Mouse (Mus musculus) cerebellum, postnatal 25 days (tissue): ENCODE measurements around the gene Paxx.
"Not testable (repeated sequence)": the region's sequence is repeated elsewhere in the genome, so short reads cannot be mapped to it uniquely, and the experiment has no call there.

Experiments
- DNase-seq, 2 experiments: peaks; one replicate each; pipeline ENCODE4 v3.0.0; 2021; ENCODE audit warnings: mixed read lengths in 2 of 2

The Paxx gene

DNA sequence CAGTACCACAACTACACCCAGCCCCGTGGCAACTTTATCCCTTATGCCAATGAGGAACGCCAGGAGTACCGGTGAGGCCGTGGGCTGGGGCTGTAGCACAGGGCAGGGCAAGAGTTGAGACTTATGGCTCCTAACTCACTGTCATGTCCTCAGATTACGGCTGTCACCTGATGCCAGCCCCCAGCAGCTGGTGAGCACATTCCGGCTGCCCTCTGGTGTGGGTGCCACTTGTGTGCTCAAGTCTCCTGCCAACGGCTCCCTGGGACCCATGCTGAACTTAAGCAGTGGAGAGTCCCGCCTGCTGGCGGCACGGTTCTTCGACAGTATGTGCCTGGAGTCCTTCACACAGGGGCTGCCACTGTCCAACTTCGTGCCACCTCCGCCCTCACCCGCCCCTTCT is 18.2 kb downstream of the Paxx start:
- no peak for DNase-seq

DNA sequence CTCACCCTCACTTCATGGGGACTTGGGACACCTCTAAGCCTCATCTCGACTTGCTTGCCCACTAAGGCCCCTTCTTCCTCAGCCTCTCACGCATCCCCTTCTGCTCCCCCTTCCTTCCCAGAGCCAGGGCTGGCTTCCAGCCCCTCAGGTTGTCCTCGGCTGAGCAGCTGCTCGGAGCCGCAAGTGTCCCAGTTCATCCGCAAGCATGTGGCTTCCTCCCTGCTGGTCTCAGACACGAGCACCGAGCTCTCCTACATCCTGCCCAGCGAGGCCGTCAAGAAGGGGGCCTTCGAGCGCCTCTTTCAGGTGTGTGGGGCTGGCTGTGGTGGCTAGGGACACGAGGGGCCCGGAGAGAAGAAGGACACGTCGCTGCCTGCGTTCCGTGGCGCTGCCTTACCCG is 19.8 kb downstream of the Paxx start:
- DNase-seq = peak in 1 of 2 experiments; percentile 55

DNA sequence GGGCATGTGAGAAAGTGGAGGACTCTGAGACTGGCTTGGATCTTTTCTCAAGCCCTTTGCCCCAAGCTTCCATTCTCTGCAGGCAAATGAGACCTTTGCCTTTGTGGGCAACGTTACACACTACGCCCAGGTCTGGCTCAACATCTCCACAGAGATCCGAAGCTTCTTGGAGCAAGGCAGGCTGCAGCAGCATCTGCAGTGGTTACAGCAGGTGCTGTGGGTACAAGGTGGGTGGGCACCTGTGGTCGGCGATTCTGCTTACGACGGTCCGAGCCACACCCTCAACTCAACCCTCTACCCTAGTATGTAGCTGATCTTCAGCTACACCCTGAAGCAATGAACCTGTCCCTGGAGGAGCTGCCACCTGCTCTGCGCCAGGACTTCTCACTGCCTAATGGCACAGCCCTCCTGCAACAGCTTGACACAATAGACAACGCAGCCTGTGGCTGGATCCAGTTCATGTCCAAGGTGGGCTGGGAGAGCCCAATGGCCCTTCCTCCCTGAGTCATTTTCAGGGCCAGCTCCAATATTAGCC is 24.5 kb downstream of the Paxx start:
- peak in 1 of 2 experiments; percentile 51 for DNase-seq

DNA sequence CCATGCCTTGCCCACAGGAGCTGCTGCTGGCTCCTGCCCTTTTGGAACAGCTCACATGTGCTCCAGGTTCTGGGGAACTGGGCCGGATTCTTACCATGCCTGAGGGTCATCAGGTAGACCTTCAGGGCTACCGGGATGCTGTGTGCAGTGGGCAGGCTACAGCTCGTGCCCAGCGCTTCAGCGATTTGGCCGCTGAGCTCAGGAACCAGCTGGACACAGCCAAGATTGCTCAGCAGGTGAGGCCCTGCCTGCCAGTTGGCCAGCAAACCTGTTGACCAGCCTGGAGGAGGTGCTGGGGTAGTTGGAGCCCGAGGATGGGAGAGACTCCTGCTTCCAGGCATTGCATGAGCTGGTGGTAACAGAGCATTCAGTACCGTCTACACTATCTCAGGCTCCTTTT is 26.6 kb downstream of the Paxx start:
- peak; percentile 96 to 98 for DNase-seq

DNA sequence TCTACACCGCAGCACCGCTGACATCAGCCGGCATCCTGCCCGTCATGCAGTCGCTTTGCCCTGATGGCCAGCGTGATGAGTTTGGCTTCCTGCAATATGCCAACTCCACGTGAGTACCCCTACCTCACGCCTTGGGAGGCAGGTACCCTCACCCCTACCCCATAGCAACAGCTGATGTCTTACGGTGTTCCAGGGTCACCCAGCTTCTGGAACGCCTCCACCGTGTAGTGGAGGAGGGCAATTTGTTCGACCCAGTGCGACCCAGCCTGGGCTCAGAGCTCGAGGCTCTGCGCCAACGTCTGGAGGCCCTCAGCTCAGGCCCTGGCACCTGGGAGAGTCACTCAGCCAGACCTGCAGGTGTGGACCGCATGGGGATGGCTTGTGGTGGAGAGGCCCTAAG is 27.8 kb downstream of the Paxx start:
- peak; percentile 40 to 47 for DNase-seq

DNA sequence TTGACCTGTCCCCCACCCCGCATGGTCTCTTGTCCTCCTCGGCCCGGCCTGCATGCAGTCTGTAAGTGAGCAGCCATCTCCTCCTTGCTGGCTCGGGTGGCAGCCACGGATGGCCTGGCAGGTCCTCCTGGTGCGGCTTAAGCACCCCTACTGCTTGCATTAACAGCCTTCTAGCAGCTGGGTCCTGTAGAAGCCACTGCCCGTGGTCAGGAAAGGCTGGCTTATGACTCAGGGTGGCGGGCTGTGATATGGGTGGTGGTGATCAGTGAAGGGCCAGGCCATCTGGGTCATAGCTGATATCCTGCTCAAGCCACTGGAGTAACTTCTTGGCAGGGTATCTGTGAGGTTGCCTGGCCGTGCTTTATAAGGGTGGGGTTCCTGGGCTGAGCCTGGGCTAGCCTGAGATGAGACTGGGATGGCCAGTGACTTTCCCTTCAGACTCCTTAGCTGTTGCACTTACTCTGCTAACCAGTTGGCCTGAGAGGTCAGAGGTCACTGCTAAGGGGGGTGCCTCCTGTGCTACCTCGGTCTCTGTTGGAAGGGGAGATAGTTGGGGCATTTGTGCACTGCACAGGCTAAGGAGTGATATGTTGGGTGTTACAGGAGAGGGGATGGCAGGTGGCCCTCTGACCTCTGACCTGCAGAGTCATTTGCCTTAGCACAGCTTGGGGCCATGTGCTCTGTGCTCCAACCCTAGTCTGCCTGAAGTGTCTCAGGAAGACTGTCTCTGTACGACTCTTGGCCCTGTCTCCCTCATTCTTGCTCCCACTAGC is 28.4 kb downstream of the Paxx start:
- DNase-seq = peak in 1 of 2 experiments; percentile 46

DNA sequence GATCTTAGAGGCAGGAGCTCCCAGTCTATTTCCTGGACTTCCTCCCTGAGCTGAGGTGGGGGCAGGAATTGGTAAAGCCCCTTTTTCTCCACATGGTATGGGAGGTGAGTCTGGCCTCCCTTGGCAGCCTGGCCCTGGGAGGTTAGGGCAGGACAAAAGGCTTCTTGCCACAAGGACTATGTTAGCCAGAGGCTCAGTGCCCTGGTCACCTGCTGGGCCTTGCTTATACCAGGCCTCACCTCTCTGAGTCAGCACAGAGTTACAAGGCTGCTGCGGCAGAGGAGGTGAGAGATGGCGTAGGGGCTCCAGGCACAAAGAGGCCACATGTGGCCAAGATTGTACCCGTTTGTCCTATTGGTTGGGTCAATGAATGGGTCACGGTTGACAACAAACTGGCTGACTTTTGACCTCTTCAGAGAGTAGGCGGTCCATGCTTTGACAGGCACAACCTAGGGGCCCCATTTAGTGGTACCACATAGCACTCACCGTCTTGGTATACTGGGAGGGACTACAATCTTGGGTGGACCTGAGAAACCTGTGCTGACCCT is 29.5 kb downstream of the Paxx start:
- DNase-seq = peak; percentile 45 to 56

DNA sequence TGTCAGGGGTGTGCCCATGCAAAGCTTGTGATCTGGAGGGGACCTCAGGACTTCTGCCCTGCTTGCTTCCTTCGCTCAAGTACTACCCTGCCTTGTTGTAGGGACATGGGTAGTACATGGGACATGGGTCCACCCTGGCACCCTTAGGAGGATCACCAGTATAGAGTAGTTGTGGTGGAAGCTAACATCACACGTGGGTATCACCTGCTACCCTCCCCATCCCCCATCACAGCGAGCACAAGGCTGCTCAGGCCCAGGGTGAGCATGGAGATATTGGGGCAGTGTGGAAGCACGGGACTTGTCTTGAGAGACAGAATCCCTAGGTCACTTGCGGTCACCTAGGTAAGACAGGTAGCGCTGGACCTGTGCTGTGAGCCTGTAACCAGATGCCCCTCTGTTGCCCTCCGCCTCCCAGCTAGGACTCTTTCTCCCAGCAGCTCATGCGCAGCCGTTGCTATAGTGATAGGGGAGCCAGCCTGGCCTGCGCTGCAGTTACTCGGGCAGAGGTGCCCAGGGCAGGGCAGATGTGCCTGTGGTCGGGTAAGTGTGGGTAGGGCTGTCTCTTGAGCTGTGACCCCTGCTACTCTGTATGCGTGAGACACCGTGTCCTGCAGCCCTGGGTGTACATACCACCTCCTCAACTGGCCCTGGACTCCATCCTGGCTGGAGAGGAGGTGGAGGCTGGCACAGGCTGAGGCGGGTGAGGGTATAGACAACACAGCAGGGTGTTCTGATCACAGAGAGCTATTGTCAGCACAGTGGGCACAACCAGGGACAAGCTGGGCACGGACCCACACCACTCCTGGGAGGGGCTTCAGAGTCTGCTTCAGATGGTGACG is 30.3 kb downstream of the Paxx start:
- DNase-seq = peak; percentile 52 to 53

DNA sequence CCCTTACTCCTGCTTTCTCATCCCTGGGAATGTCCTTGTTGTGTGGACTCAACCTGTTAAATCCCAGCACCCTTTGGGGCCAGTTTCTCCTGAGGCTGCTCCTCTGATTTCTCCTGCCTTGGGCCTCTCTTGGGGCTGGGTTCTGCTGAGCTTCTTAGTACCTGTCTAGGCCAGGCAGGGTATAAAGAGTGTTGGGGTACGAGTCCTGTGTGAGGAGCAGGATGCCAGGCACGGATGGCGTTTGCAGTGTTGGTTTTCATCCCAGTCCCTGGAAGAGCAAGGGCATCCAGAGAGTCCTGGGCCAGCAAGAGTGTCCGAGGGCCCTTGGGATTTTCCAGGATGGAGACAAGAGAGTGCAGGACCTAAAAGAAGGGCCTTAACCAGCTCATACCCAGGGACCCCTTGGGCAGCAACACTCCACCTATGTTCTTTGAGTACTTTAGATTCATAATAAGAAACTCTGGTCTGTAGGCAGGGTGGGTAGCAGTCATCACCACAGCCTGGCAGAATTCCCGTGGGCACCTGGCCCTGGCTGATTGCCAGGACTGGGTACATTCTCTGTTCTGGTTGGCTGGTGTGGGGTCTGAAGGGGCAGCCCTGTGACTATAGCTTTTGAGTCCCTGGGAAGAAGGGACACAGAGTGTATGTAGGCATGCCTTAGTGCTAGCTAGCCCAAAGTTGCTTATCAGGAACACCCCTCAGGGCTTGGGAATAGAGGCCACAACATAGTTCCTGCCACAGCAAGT is 31.3 kb downstream of the Paxx start:
- peak; percentile 82 to 84 for DNase-seq

DNA sequence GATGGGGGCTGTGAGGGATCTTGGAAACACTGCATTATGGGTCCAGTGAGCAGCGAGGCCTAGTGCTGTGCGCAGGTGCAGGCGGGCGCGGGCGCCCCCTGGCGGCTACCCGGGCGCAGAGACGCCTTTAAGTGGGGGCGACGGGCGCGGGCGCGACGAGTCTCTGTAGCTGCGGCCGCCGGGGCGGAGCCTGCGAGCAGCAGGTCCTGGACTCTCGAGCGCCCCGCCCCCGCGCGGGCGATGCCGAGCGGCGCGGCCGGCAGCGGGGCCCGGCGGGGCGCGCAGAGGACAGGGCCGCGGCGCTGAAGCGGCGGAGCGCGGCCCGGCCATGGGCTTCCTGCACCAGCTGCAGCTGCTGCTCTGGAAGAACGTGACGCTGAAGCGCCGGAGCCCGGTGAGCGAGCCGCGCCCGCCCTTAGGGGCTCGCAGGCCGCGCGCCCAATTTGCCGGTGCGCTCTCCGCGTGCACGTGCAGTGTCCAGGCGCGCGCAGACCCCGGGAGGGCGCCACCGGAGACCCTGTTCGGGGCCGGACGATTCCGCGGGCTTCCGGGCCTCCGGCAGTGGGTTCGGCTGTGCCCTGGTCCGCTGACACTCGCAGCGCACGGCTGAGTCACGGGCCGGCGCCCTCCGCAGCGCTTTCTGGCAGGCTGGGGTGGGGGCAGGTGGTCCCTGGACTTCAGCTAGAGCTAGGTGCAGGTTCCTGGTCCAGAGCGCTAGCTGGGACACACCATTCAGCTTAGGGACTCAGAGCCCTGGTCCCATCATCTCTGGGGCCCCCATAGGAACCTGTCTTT is 32.3 kb downstream of the Paxx start, which contains the start of gene Abca2:
Abca2 (plus strand) TSS at position 262 of the 795 bp plus-strand sequence.
- DNase-seq = peak; percentile 98 to 99

DNA sequence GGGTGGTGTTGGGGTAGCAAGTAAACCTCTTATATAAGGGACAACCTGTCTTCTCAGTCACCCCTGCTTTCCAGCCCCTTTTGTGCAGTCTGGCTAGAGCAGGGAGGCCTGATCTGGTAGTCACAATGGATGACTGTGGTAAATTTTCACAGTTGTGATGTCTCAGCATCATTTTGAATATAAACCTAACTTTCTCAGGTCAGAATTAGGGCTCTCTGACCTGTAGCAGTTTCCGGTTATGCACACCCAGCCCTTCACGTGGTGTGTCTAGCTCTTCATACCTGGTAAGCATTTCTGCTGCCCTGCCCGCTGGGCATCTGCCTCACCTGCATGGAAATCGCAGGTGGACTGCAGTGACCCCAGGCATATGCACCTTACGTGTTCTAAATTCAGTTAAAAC is 33.6 kb downstream of the Paxx start:
- peak in 1 of 2 experiments; percentile 31 for DNase-seq

DNA sequence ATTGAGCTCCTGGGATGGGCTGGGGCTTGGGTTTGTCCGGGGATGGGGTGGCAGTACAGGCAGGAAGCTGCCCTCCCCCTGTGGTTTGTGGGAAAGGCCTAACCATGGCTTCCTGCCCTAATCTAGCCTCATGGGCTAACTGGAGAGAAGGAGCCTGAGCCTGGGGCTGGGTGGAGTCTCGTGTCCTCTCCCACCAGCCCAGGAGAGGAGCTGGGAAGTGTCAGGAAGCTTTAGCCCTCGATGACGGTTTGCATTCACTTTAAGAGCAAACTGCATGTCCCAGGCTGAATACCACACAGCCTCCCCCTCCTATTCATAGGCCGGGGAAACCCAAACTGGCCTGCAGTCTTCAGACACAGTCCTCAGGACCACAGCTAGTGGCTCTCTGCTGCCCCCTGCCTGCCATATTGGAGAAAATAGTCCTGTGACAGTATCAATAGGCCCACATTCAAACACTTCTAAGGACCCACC is 34.1 kb downstream of the Paxx start:
- DNase-seq = peak; percentile 86 to 90

DNA sequence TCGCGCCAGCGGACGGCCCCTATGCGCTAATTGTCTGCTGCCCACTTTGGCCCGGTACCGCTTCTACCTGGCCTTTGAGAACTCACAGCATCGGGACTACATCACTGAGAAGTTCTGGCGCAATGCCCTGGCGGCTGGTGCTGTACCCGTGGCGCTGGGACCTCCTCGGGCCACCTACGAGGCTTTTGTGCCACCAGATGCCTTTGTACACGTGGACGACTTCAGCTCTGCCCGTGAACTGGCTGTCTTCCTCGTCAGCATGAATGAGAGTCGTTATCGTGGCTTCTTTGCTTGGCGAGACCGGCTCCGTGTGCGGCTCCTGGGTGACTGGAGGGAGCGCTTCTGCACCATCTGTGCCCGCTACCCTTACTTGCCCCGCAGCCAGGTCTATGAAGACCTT is 35.4 kb downstream of the Paxx start:
- peak; percentile 67 to 72 for DNase-seq

DNA sequence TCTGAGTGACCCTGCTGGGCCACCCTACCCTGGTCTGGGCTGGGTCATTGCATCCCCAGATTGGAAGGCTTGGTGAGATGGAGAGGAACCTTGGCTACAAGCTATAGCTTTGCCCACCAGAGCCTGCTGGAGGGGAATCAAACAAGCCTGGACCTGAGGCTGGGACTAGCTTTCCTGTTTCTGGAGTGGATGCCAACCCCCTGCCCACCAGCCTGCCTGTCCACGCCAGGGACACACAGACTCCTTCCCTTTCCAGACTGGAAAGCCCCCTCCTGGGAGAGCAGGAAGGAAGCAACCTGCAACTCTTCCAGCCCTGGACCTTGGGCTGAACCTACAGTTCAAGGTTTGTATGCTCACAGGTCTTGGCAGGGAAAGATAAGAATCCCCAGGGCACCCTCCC is 37.3 kb downstream of the Paxx start:
- DNase-seq = peak; percentile 22 to 27

DNA sequence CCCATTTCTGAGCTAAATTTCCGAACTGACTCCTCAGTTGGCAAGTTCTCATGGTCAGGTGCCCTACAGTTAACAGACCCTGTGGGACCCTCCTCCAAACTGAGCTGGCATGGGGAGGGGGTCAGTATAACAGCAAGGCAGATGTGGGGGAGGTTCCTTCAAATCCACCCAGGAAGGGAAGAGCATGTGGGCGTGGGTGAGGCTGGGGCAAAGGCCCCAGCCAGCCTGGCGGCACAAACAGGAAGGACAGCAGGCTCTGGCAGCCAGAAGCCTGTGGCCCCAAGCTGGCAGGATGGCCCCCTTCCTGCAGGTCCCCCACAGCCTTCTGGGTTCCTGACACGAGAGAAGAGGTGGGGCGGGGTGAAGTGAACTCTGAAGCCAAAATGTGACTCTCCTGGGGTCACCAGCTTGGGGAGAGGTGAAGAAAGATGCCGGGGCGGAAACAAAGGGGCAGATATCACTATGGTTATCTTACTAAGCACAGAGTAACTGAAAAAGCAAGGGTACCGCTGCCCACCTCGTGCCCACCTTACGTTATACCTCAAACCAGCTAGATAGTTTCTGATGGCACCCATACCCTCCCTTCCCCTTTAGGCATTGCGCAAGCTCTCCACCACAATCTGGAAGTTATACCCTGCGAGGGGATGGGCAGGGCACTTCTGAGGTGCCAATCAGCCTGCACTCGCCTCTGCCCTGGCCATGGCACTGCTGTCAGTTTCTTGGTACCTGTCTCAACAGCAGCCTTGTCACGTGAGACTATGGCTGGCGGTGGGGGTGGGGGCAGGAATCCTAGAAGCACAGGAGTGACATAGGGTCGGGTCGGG is 38.1 kb downstream of the Paxx start, which contains the start of gene Fut7:
Fut7 (plus strand) TSS at position 681 of the 824 bp plus-strand sequence.
- DNase-seq = peak; percentile 33 to 37

DNA sequence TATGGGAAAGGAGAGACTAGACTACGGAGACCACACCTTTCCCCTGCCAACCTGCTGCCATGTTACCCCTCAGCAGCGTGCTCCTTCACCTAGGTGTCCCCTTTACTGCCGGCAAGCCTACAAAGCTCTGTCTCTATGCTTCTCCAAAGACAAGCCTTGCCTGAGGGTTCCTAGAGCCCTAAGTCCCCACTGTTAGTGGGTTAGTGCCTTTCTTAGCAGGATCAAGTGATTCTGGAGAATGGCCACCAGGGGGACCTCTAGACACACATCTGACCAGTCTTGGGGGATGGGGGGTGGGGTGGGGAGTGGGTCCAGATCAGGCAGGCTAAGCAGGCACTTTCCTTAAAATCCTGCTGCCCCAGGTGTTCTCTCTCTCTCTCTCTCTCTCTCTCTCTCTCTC is 39.0 kb downstream of the Paxx start:
- peak; percentile 63 to 77 for DNase-seq

DNA sequence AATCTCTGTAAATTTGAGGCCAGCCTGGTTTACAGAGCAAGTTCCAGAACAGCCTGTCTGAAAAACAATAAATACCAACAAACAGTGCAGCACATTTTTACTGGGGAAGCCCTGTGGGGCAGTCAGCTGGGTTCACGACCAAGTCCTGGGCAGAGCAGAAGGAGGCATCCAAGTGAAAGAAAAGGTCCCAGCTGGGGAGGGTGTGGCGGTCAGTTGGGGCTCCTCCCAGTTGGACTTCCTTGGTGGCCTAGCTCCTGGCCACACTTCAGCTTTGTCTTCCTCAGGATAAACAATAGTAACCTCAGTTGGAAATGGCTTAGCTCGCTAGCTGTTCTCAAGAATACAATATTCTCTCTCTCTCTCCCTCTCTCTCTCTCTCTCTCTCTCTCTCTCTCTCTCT is 43.5 kb downstream of the Paxx start:
- DNase-seq = peak; percentile 40 to 50

DNA sequence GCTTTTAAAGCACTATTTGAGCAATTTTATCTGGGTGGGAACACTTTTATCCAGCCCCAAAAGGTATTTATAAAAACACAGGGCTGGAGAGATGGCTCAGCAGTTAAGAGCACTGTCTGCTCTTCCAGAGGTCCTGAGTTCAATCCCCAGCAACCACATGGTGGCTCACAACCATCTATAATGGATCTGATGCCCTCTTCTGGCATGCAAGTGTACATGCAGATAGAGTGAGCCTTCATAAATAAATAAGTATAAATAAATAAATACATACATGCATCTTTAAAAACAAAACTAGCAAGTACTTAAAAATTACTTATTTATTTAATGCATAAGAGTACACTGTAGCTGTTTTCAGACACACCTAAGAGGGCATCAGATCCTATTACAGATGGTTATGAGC is 47.5 kb downstream of the Paxx start:
- not testable (repeated sequence) for DNase-seq

DNA sequence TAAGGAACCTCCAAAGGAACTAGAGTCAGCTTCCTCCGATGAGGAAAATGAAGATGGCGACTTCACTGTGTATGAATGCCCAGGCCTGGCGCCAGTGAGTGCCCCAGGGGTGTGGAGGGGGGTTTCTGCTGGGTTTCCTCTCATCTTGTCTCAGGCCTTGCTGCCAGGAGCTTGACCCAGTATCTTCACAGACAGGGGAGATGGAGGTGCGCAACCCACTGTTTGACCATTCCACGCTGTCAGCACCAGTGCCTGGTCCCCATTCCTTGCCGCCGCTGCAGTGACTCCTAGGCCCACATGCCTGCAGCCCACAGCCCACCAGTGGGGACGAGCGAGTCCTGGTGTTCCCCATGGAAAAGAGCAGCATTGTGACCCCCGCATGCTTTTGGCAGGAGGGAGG is 52.0 kb downstream of the Paxx start:
- DNase-seq = no peak
